Mouse (Mus musculus) cerebellum, postnatal 10 days (tissue): ENCODE results near the gene Gabrp.
A peak's percentile ranks its signal among the peaks of the same experiment; 100 is the strongest.

ENCODE experiments used
- DNase-seq, 2 experiments: peaks; one replicate each; pipeline ENCODE4 v3.0.0; 2021; ENCODE audit warnings: mixed read lengths in 2 of 2

Gene Gabrp

GRCm38 (mm10) chr11:33513376-33513991 is 65.3 kb downstream of the Gabrp start, which contains the start of gene Ranbp17:
Ranbp17 (minus strand) TSS chr11:33513746.
- peak; percentile 77 to 83 for DNase-seq

- peak; percentile 87 to 88 for DNase-seq
Measured at GRCm38 (mm10) chr11:33512854-33513375, 65.8 kb downstream of the Gabrp start.

- no peak for DNase-seq
Measured at GRCm38 (mm10) chr11:33509401-33509800, 69.4 kb downstream of the Gabrp start.
